Mouse (Mus musculus) liver, embryonic 13.5 days (tissue): ENCODE data around the gene Usp30. TPM values are rescaled to one million over a fixed set of nuclear protein-coding genes. Genes with fewer than 3 reads are reported as not detected.

Experiments
- ATAC-seq: fragments of 200-750 bp; cut with Nextera tagmentation; 2 replicates; pipeline ENCODE4 v1.8.0; 2017; ENCODE audit warnings: low read depth, mild to moderate bottlenecking, moderate number of reproducible peaks, moderate library complexity
- DNase-seq: peaks from one replicate; pipeline ENCODE4 v3.0.0; 2022
- H3K27ac ChIP-seq: fragments of 300-500 bp; sonication (generic); 2 replicates; pipeline ENCODE4 v1.5.1; 2015; ENCODE audit warnings: moderate library complexity, mild to moderate bottlenecking, inconsistent platforms
- H3K27me3 ChIP-seq: fragments of 300-500 bp; sonication (generic); 2 replicates; pipeline ENCODE4 v1.6.1; 2015; ENCODE audit warnings: mild to moderate bottlenecking, inconsistent platforms
- H3K36me3 ChIP-seq: fragments of 300-500 bp; sonication (generic); 2 replicates; pipeline ENCODE4 v1.6.1; 2015; ENCODE audit warnings: mild to moderate bottlenecking, inconsistent platforms
- H3K4me1 ChIP-seq: fragments of 300-500 bp; sonication (generic); replicated peaks from 2 replicates; pipeline ENCODE4 v1.6.1; 2015; ENCODE audit warnings: inconsistent platforms
- H3K4me2 ChIP-seq: fragments of 300-500 bp; sonication (generic); 2 replicates; pipeline ENCODE4 v1.6.1; 2015; ENCODE audit warnings: inconsistent platforms, mild to moderate bottlenecking, moderate library complexity
- H3K4me3 ChIP-seq: fragments of 300-500 bp; sonication (generic); replicated peaks from 2 replicates; pipeline ENCODE4 v1.5.1; 2015; ENCODE audit warnings: mild to moderate bottlenecking, inconsistent platforms
- H3K9ac ChIP-seq: fragments of 300-500 bp; sonication (generic); 2 replicates; pipeline ENCODE4 v1.6.1; 2015; ENCODE audit warnings: mild to moderate bottlenecking, inconsistent platforms
- H3K9me3 ChIP-seq: fragments of 300-500 bp; sonication (generic); replicated peaks from 2 replicates; pipeline ENCODE4 v1.6.1; 2016; ENCODE audit warnings: inconsistent platforms
- WGBS: fragments of 180-500 bp; shearing (Covaris S2); methylation state at CpG from one replicate; pipeline ENCODE4 v1.1.7; 2015; ENCODE audit not compliant: insufficient replicate concordance; 5-methylcytosine and 5-hydroxymethylcytosine counted together
- polyA plus RNA-seq: library from polyadenylated mRNA; unstranded; fragments of >200 nt; fragmentation: Nextera tagmentation; extraction: Ambion mirVana; gene quantifications from 2 replicates; pipeline ENCODE4 v1.2.1, GENCODE M21; 2015

Gene Usp30
- polyA plus RNA-seq, 1 experiment from 2014 or later: 2.7 TPM

DNA sequence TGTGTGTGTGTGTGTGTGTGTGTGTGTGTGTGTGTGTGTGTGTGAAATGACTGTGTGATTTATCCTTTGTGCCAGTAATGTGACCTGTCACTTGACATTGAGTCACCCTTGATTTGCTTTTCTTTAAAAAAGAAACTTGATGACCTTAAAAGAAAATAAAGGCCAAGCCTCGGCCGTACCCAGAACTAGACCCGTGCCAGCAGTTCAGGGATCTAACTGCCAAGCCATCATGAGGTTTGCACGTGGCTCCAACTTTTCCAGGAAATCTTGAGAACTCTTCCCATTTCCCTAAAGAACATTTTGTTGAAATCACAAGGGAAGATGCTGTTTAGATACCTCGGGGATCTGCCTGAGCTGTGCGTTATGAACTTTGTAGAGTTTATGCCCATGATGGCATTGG, 96.2 kb downstream of the Usp30 start:
- DNase-seq (no peak), ATAC-seq (no peak)
- H3K36me3 ChIP-seq: no peaks in the 10 kb centered on the region
- H3K4me1 ChIP-seq: no peaks in the 10 kb centered on the region
- H3K4me2 ChIP-seq: no peak overlapping the region
- no peaks in the 10 kb centered on the region for H3K9me3 ChIP-seq
- WGBS: 65% methylated on average over 6 of the region's 6 CpGs
- no peak overlapping the region for H3K27ac ChIP-seq
- H3K9ac ChIP-seq: no peak overlapping the region
- H3K4me3 ChIP-seq: no peak overlapping the region
- peaks cover 4% of the 10 kb centered on the region; the same call in 1 of the 2 replicates for H3K27me3 ChIP-seq

DNA sequence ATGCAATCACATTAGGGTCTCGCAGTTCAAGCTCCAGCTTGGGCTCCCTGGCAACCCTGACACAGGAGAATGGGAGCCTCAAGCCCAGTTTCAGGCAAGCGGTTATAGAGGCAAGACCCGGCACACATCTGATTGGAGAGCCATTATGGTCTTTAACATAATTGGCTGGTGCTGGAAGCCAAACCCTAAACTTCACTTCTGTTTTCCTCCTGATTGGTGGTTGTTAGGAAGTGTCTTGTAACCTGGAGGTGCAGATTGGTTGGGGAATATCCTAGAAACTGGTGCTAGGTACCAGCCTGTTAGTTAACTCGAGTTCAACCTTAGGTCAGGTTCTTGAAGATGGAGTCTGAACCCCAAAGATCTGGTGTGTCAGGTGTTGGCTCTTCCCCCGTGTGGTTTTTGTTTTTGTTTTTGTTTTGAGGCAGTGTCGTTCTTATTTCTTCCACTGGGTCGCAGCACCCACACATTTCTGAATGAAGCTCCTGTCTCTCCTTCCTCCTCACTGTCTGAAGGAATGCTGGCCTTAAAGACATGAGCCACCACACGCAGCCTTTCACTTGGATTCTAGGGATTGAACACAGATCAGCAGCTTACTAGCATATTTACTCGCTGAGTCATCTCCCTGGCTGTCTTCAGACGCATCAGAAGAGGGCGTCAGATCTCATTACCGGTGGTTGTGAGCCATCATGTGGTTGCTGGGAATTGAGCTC, 97.0 kb downstream of the Usp30 start:
- Histone ChIP-seq H3K9ac (no peak overlapping the region), H3K4me1 (no peaks in the 10 kb centered on the region), H3K27ac (no peak overlapping the region), H3K4me3 (no peak overlapping the region), H3K9me3 (no peaks in the 10 kb centered on the region), H3K4me2 (no peak overlapping the region), H3K27me3 (peaks cover 4% of the 10 kb centered on the region; the same call in 1 of the 2 replicates), H3K36me3 (no peaks in the 10 kb centered on the region)
- no peak for DNase-seq
- 28% methylated on average over 12 of the region's 12 CpGs for WGBS
- ATAC-seq: no peak

DNA sequence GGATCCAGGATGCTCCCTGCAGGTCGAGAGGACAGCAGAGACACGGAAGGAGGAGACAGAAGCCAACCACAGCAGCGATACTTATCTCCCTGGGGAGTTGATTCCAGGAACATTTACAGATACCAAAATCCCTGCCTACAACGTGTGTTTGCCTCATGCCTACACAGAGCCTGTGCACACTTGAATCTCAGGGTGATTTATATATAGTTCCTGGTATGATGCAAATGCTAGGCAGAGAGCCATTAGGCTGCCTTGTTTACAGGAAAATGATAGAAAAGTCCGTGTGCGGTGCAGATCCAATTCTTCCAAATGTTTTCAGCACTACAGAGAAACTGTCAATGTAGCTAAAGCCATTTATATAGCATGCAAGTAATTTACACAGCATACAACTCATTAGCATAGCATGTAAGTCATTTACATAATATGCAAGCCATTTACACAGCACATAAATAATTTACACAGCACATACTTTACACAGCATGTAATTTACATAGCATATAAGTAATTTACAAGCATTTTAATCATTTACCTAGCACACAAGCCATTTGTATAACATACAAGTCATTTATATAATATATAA, 97.9 kb downstream of the Usp30 start:
- Histone ChIP-seq H3K4me3 (no peak overlapping the region), H3K9me3 (no peaks in the 10 kb centered on the region), H3K4me1 (no peaks in the 10 kb centered on the region), H3K4me2 (no peak overlapping the region), H3K36me3 (no peaks in the 10 kb centered on the region), H3K27ac (no peak overlapping the region), H3K9ac (no peak overlapping the region), H3K27me3 (peaks cover 4% of the 10 kb centered on the region; the same call in 1 of the 2 replicates)
- ATAC-seq (no peak), DNase-seq (no peak)
- 46% methylated on average over 6 of the region's 6 CpGs for WGBS

DNA sequence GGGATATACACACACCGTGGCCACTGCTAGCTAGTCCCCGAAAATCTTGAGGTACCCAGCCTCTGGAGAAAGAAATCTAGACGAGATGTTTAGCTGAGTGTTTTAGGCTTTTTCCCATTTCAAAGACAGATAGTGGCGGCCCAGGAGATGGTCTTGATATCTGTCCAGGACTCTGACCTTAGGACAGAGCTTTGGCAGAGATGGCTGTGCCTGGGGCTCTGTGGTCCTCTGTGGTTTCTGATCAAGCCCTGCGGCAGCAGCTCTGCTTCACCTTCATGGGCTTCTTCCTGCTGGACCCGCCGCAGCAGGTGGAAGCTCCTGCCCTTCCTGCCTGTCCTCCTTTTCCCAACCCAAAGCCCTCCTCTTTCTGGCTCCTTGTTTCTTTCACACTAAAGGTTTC, 105.1 kb downstream of the Usp30 start:
- H3K4me3 ChIP-seq: no peak overlapping the region
- no peak overlapping the region for H3K4me2 ChIP-seq
- no peak overlapping the region for H3K27ac ChIP-seq
- WGBS: 59% methylated on average over 7 of the region's 7 CpGs
- ATAC-seq (no peak), DNase-seq (no peak)
- no peaks in the 10 kb centered on the region for H3K36me3 ChIP-seq
- H3K9ac ChIP-seq: no peak overlapping the region
- H3K9me3 ChIP-seq: no peaks in the 10 kb centered on the region
- H3K27me3 ChIP-seq: peaks cover 4% of the 10 kb centered on the region; the same call in 1 of the 2 replicates
- H3K4me1 ChIP-seq: peaks cover 13% of the 10 kb centered on the region

DNA sequence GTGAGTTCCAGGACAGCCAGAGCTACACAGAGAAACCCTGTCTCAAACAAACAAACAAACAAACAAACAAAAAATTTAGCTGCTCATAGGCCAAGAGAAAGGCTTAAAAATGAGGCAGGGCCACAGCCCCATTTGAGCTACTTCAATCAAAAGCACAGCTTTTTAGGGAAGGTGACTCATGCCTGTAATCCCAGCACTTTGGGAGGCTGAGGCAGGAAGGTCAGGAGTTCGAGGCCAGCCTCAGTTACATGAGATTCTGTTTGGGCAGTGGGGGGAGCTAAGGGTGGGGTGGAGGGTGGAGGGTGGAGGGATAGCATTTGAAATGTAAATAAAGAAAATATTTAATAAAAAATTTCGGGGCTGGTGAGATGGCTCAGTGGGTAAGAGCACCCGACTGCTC, 107.7 kb downstream of the Usp30 start:
- H3K27me3 ChIP-seq: no peaks in the 10 kb centered on the region
- no peak for DNase-seq
- no peaks in the 10 kb centered on the region for H3K36me3 ChIP-seq
- H3K9me3 ChIP-seq: no peaks in the 10 kb centered on the region
- H3K4me3 ChIP-seq: no peak overlapping the region
- 70% methylated on average over 3 of the region's 3 CpGs for whole genome bisulfite sequencing
- H3K27ac ChIP-seq: no peak overlapping the region
- H3K4me2 ChIP-seq: no peak overlapping the region
- H3K9ac ChIP-seq: no peak overlapping the region
- ATAC-seq: no peak
- H3K4me1 ChIP-seq: peaks cover 26% of the 10 kb centered on the region

DNA sequence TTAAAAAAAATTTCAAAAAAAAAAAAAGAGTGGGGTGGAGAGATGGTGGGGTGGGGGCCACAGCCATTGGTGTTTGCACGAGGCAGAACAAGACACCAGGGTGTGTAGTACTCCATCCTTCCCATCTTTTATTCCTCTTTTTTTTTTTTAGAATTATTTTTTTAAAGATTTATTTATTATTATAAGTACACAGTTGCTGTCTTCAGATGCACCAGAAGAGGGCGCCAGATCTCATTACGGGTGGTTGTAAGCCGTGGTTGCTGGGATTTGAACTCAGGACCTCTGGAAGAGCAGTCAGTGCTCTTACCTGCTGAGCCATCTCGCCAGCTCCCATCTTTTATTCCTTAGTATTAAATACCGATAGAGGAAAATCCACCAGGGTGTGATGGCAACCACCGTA, 108.2 kb downstream of the Usp30 start:
- no peak overlapping the region for H3K4me3 ChIP-seq
- H3K4me1 ChIP-seq: peaks cover 26% of the 10 kb centered on the region
- H3K27me3 ChIP-seq: no peaks in the 10 kb centered on the region
- H3K9me3 ChIP-seq: no peaks in the 10 kb centered on the region
- no peak for DNase-seq
- no peak overlapping the region for H3K27ac ChIP-seq
- H3K9ac ChIP-seq: no peak overlapping the region
- 51% methylated on average over 7 of the region's 7 CpGs for WGBS
- no peak overlapping the region for H3K4me2 ChIP-seq
- ATAC-seq: no peak
- H3K36me3 ChIP-seq: no peaks in the 10 kb centered on the region

DNA sequence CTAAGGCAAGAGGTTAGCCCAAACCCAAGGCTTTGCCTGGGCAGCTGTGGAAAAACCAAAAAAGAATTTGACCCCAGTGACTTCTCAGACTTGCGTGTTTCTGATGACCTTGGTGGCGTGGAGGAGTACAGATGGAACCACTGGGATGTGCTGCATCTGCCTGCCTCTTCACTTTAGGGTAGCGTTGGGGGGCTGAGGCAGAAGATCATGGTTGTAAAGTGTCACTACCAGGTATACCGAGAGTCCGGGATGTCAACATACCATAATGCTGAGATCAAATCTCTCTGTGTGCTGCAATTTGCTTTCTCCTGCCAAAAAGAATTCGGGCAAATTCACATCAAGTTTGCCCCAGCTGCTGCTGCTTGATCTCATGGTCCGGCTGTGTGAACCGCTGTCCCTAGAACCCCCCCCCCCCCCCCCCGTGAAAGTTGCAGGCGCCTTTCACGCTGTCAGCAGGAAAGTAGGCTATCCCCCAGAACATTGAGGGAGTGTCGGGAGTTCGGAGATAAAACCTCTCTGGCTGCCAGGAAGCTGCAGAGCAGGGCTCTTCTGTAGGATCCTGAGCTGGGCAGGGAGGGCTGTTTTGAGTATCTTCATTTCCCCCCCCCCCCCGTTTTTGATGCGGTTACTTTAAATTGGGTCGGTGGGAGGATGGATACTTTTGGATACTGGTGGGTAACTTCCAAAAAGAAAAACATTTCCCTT, 108.8 kb downstream of the Usp30 start:
- H3K4me1 ChIP-seq: peaks cover 26% of the 10 kb centered on the region
- 23% methylated on average over 15 of the region's 16 CpGs for whole genome bisulfite sequencing
- no peak overlapping the region for H3K4me3 ChIP-seq
- H3K9me3 ChIP-seq: no peaks in the 10 kb centered on the region
- no peak overlapping the region for H3K9ac ChIP-seq
- ATAC-seq (no peak), DNase-seq (no peak)
- H3K27me3 ChIP-seq: no peaks in the 10 kb centered on the region
- peak overlapping the region; percentile 45 for H3K4me2 ChIP-seq
- H3K27ac ChIP-seq: no peak overlapping the region
- no peaks in the 10 kb centered on the region for H3K36me3 ChIP-seq

Other genes with a start within 250 kb of the Usp30 start
- gene Selplg, start 232.8 kb upstream of the Usp30 start, polyA plus RNA-seq: 10.1 and 11.6 TPM in 2 replicates
- 48.0 and 60.3 TPM in 2 replicates for gene Coro1c, start 156.7 kb upstream of the Usp30 start, polyA plus RNA-seq
- gene Ssh1, start 71.6 kb upstream of the Usp30 start, polyA plus RNA-seq: 5.4 and 6.0 TPM in 2 replicates
- gene Dao, start 61.8 kb upstream of the Usp30 start, polyA plus RNA-seq: not detected in 2 replicates
- 0.05 TPM in 1 of 2 replicates, not detected in the other for gene Svop, start 26.1 kb downstream of the Usp30 start, polyA plus RNA-seq
- 4.5 and 5.1 TPM in 2 replicates for gene Alkbh2, start 62.8 kb downstream of the Usp30 start, polyA plus RNA-seq
- gene Ung, start 64.9 kb downstream of the Usp30 start, polyA plus RNA-seq: 28.9 and 31.9 TPM in 2 replicates
- gene Acacb, start 81.1 kb downstream of the Usp30 start, polyA plus RNA-seq: 0.28 and 0.56 TPM in 2 replicates
- not detected in 2 replicates for gene Foxn4, start 208.3 kb downstream of the Usp30 start, polyA plus RNA-seq
- 0.16 and 0.22 TPM in 2 replicates for gene Myo1h, start 223.7 kb downstream of the Usp30 start, polyA plus RNA-seq